Mouse (Mus musculus): ENCODE measurements around the gene Hectd1. TPM values are rescaled to one million over a fixed set of nuclear protein-coding genes. Genes with fewer than 3 reads are reported as not detected.

The Hectd1 gene
- total RNA-seq (2022): 100 to 1,000 TPM in 1 of 4 experiments, 10 to 100 TPM in 3; 89.8 to 101 (median 93.6) TPM

- DNase-seq: peak; percentile 74
Observed at GRCm38 (mm10) chr12:51829290-51830076, at the start of gene Hectd1. TSS of gene Hectd1 (minus strand) at chr12:51829536.

GRCm38 (mm10) chr12:51871446-51872144 is 42.3 kb upstream of the Hectd1 start:
- DNase-seq: no peak

GRCm38 (mm10) chr12:51869511-51869910 is 40.2 kb upstream of the Hectd1 start:
- DNase-seq: no peak

GRCm38 (mm10) chr12:51867076-51867475 is 37.7 kb upstream of the Hectd1 start:
- DNase-seq: no peak

- peak; percentile 40 for DNase-seq
Observed at GRCm38 (mm10) chr12:51866226-51866910, 37.0 kb upstream of the Hectd1 start.

DNA sequence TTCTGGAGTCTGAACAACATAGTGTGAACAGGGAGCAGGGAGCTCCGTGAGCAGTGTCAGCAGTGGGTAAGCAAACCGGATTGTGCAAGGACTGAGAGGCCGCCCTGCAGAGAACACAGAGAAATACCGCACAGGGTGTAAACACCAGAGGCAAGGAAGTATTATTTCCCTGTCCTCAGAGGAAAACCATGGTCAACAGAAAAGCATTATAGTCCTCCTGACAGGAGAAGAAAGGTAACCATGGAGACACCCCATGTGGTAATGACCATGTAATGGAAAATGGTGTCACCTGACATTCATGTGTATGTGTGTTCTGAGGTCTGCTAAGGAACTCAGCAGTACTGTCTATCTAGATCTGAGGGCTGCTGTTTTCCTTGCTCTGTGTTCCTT is 36.4 kb upstream of the Hectd1 start:
- DNase-seq: no peak

GRCm38 (mm10) chr12:51865061-51865789 is 35.9 kb upstream of the Hectd1 start:
- DNase-seq: peak; percentile 35

- DNase-seq: no peak
Observed at GRCm38 (mm10) chr12:51863116-51864002, 34.0 kb upstream of the Hectd1 start.

GRCm38 (mm10) chr12:51858134-51859028 is 29.0 kb upstream of the Hectd1 start:
- DNase-seq: no peak

DNA sequence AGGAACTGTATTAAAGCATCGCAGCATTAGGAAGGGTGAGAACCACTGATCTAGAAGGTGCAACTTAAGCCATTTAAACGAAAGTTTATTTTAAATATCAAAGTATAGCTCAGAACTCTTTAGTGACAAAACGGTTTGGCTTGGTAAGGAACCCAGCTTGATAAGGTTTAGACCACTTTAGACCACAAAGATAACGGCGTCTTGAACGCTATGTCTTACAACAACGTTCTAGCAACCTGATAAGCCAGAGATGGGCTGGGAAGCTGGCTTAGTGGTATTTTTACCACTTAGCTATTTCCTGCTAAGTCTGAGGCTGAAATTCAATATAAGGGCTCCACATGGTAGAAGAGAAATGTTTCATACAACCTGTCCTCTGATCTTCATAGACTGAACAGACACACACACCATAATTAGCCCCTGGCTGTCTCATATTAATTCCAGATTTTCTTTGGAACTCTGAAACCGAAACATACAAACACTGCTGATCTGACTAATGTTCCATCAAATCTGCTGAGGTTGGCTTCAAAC is 27.5 kb upstream of the Hectd1 start:
- DNase-seq: no peak

- no peak for DNase-seq
Observed at GRCm38 (mm10) chr12:51855872-51856271, 26.5 kb upstream of the Hectd1 start.

GRCm38 (mm10) chr12:51855453-51855852 is 26.1 kb upstream of the Hectd1 start:
- no peak for DNase-seq

- DNase-seq: no peak
Observed at GRCm38 (mm10) chr12:51851617-51852016, 22.3 kb upstream of the Hectd1 start.

DNA sequence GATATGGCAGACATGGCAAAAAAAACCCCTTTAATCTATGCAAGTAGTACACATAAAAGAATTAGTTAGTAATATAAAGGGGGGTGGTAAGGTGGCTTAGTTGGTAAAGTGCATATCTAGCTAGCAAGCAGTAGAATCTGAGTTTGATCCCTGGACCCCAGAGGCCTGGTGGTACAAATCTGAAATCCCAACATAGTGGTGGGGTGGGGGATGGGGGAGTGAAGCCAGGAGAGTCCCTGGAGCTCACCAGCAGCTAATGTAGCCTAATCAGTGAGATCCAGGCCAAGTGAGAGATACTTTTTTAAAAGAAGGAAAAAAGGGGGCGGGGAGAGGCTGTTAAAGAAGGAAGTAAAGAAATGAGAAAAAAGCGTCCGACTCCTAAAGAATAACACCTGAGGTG is 21.8 kb upstream of the Hectd1 start:
- no peak for DNase-seq

DNA sequence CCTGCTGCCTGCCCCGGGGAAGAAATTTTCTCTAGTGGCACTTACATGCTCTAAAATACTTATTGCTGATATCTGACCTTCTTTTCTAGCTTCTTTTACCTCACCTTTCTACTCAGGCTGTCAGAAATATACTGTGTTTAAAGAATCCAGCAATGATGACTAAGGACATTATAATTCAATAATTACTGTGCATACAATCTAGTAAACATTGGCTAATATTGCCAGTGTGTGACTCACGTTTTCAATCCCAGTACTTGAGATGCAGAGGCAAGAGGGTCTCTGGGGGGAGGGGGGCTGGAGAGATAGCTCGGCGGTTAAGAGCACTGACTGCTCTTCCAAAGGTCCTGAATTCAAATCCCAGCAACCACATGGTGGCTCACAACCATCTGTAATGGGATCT is 21.0 kb upstream of the Hectd1 start:
- DNase-seq: no peak

- DNase-seq: no peak
Observed at GRCm38 (mm10) chr12:51849902-51850301, 20.6 kb upstream of the Hectd1 start.

- peak; percentile 32 for DNase-seq
Observed at GRCm38 (mm10) chr12:51847953-51848680, 18.8 kb upstream of the Hectd1 start.

DNA sequence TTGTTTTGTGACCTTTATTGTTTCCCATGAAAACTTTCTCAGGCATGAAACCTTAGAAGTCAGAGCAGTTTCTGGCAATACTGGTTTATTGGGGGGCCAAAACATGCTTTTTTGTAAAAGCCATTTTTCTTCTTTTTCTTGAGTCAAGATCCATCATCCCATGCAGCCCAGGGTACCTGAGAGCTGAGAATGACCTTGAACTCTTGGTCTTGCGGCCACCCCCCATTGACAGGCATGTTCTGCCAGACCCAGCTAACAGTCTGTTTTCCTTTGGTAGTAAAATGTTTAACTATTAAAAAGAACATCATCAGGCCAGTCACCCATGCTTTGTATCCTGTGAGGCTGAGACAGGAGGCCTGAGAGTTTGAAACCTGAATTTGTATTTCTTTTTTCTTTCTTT is 15.9 kb upstream of the Hectd1 start:
- no peak for DNase-seq

- DNase-seq: peak; percentile 97
Observed at GRCm38 (mm10) chr12:51844771-51845256, 15.5 kb upstream of the Hectd1 start.

All from adrenal gland, adult 8-10 months (tissue).